Mouse (Mus musculus): ENCODE data around the gene Hyal3. TPM values are rescaled to one million over a fixed set of nuclear protein-coding genes. Genes with fewer than 3 reads are reported as not detected.

The Hyal3 gene
- total and polyA plus RNA-seq, 2 experiments from 2014 or later, result 1.8 to 4.3 TPM

GRCm38 (mm10) chr9:107611456-107612190 is 31.0 kb downstream of the Hyal3 start:
- no peak for ATAC-seq (ENCODE audit: low FRiP score)
- Histone ChIP-seq H3K4me2 (ENCODE audit: low read depth, low read length, poor library complexity, severe bottlenecking) (peak overlapping the region; percentile 56), H3K27ac (ENCODE audit: low read depth, low read length) (peak overlapping the region; percentile 97), H3K4me3 (ENCODE audit: low read depth, low read length) (no peak overlapping the region), H3K4me1 (ENCODE audit: insufficient read depth, low read length) (peaks cover 9% of the 10 kb centered on the region), H3K9me3 (ENCODE audit: low read length) (no peaks in the 10 kb centered on the region), H3K27me3 (ENCODE audit: insufficient read depth, low read length) (no peaks in the 10 kb centered on the region), H3K36me3 (ENCODE audit: insufficient read depth, low read length) (peaks cover 24% of the 10 kb centered on the region), H3K9ac (replicated peaks; ENCODE audit: low read length, poor library complexity, severe bottlenecking) (peak overlapping the region; percentile 62)
- no peak for DNase-seq (ENCODE audit: low spot score)
- TF ChIP-seq CTCF (IDR thresholded peaks at IDR 0.05), result no peak
- 64% methylated on average over 6 of the region's 6 CpGs for WGBS

- peaks cover 28% of the 10 kb centered on the region for H3K36me3 ChIP-seq (ENCODE audit: insufficient read depth, low read length)
- H3K9me3 ChIP-seq (ENCODE audit: low read length), result no peaks in the 10 kb centered on the region
- H3K27ac ChIP-seq (ENCODE audit: low read depth, low read length), result peak overlapping the region; percentile 97
- H3K9ac ChIP-seq (replicated peaks; ENCODE audit: low read length, poor library complexity, severe bottlenecking), result peak overlapping the region; percentile 62
- TF ChIP-seq CTCF (IDR thresholded peaks at IDR 0.05), result peak; percentile 95
- peak overlapping the region; percentile 56 for H3K4me2 ChIP-seq (ENCODE audit: low read depth, low read length, poor library complexity, severe bottlenecking)
- WGBS, result 3% methylated on average over 34 of the region's 48 CpGs
- ATAC-seq (ENCODE audit: low FRiP score) (peak; percentile 92), DNase-seq (ENCODE audit: low spot score) (peak; percentile 98)
- peaks cover 9% of the 10 kb centered on the region for H3K4me1 ChIP-seq (ENCODE audit: insufficient read depth, low read length)
- H3K27me3 ChIP-seq (ENCODE audit: insufficient read depth, low read length), result no peaks in the 10 kb centered on the region
- peak overlapping the region; percentile 26; the same call in 1 of the 2 replicates for H3K4me3 ChIP-seq (ENCODE audit: low read depth, low read length)
Observed at GRCm38 (mm10) chr9:107612191-107612944, 31.8 kb downstream of the Hyal3 start.

- 8% methylated on average over 12 of the region's 12 CpGs for WGBS
- DNase-seq (ENCODE audit: low spot score) (peak; percentile 73), ATAC-seq (ENCODE audit: low FRiP score) (peak; percentile 53; the same call in 1 of the 2 replicates)
- Histone ChIP-seq H3K4me2 (ENCODE audit: low read depth, low read length, poor library complexity, severe bottlenecking) (peak overlapping the region; percentile 56), H3K36me3 (ENCODE audit: insufficient read depth, low read length) (peaks cover 33% of the 10 kb centered on the region), H3K27me3 (ENCODE audit: insufficient read depth, low read length) (no peaks in the 10 kb centered on the region), H3K9ac (replicated peaks; ENCODE audit: low read length, poor library complexity, severe bottlenecking) (no peak overlapping the region), H3K9me3 (ENCODE audit: low read length) (no peaks in the 10 kb centered on the region), H3K4me1 (ENCODE audit: insufficient read depth, low read length) (peaks cover 9% of the 10 kb centered on the region), H3K4me3 (ENCODE audit: low read depth, low read length) (peak overlapping the region; percentile 26; the same call in 1 of the 2 replicates), H3K27ac (ENCODE audit: low read depth, low read length) (peak overlapping the region; percentile 97)
- TF ChIP-seq CTCF (IDR thresholded peaks at IDR 0.05), result no peak; the same call in 1 of the 2 replicates
Observed at GRCm38 (mm10) chr9:107612945-107613569, 32.4 kb downstream of the Hyal3 start.

GRCm38 (mm10) chr9:107615035-107615434 is 34.4 kb downstream of the Hyal3 start:
- Histone ChIP-seq H3K9ac (replicated peaks; ENCODE audit: low read length, poor library complexity, severe bottlenecking) (no peak overlapping the region), H3K27ac (ENCODE audit: low read depth, low read length) (no peak overlapping the region), H3K4me1 (ENCODE audit: insufficient read depth, low read length) (peaks cover 9% of the 10 kb centered on the region), H3K9me3 (ENCODE audit: low read length) (no peaks in the 10 kb centered on the region), H3K27me3 (ENCODE audit: insufficient read depth, low read length) (no peaks in the 10 kb centered on the region), H3K4me3 (ENCODE audit: low read depth, low read length) (no peak overlapping the region), H3K36me3 (ENCODE audit: insufficient read depth, low read length) (peaks cover 53% of the 10 kb centered on the region), H3K4me2 (ENCODE audit: low read depth, low read length, poor library complexity, severe bottlenecking) (no peak overlapping the region)
- 39% methylated on average over 4 of the region's 4 CpGs for WGBS
- ATAC-seq (ENCODE audit: low FRiP score), result no peak
- no peak for DNase-seq (ENCODE audit: low spot score)
- TF ChIP-seq CTCF (IDR thresholded peaks at IDR 0.05), result no peak

GRCm38 (mm10) chr9:107617461-107617860 is 36.8 kb downstream of the Hyal3 start:
- ATAC-seq (ENCODE audit: low FRiP score), result no peak
- no peak overlapping the region for H3K4me2 ChIP-seq (ENCODE audit: low read depth, low read length, poor library complexity, severe bottlenecking)
- no peak overlapping the region for H3K4me3 ChIP-seq (ENCODE audit: low read depth, low read length)
- WGBS, result 82% methylated on average over 2 of the region's 2 CpGs
- DNase-seq (ENCODE audit: low spot score), result no peak
- H3K27me3 ChIP-seq (ENCODE audit: insufficient read depth, low read length), result no peaks in the 10 kb centered on the region
- TF ChIP-seq CTCF (IDR thresholded peaks at IDR 0.05), result peak; percentile 50
- no peaks in the 10 kb centered on the region for H3K4me1 ChIP-seq (ENCODE audit: insufficient read depth, low read length)
- H3K9ac ChIP-seq (replicated peaks; ENCODE audit: low read length, poor library complexity, severe bottlenecking), result no peak overlapping the region
- H3K36me3 ChIP-seq (ENCODE audit: insufficient read depth, low read length), result peaks cover 58% of the 10 kb centered on the region
- no peak overlapping the region for H3K27ac ChIP-seq (ENCODE audit: low read depth, low read length)
- no peaks in the 10 kb centered on the region for H3K9me3 ChIP-seq (ENCODE audit: low read length)

Data from midbrain, postnatal 0 days (tissue).